Mouse (Mus musculus): Measurements from ENCODE around the gene Rnf26.

The Rnf26 gene

DNA sequence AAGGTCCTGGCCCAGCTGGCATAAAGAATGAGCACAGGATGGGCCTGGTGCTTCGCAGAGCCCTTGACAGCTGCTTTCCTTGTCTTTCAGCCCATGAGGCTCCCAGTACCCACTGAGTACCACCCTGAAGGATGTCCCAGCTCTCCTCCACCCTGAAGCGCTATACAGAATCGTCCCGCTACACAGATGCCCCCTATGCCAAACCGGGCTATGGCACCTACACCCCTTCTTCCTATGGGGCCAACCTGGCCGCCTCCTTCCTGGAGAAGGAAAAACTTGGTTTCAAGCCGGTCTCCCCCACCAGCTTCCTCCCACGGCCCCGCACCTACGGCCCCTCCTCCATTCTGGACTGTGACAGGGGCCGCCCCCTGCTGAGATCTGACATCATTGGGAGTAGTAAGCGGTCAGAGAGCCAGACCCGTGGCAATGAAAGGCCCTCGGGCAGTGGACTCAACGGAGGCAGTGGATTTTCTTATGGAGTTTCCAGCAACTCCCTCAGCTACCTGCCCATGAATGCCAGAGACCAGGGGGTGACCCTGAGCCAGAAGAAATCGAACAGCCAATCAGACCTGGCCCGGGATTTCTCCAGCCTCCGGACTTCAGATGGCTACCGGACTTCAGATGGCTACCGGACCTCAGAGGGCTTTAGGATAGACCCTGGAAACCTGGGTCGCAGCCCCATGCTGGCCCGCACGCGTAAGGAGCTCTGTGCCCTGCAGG lies 37.9 kb downstream of the Rnf26 start:
- DNase-seq (ENCODE audit: low read depth, low spot score), result no peak

GRCm38 (mm10) chr9:44074395-44075275 lies 38.7 kb downstream of the Rnf26 start:
- peak; percentile 91 for DNase-seq (ENCODE audit: low read depth, low spot score)

DNA sequence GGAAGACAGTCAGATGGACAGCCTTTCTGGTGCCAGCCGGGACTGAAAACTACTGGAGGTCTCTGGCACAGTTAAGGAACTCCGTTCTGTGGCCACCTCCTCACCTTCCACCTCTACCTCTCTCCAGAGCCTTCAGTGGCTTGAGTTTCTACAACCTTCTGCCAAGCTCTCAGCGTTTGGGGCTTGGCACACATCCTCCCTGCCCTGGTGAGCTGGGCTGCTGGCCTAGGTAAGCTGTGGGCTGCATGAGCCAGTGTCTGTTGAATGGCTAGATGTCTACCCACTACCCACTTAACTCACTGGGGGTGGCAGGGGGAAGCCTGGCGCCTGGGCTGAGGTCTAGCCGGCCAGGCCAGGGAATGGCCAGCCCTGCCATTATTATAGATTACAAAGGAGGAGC lies 40.2 kb downstream of the Rnf26 start:
- no peak for DNase-seq (ENCODE audit: low read depth, low spot score)

GRCm38 (mm10) chr9:44072599-44072915 lies 40.8 kb downstream of the Rnf26 start:
- DNase-seq (ENCODE audit: low read depth, low spot score), result no peak

- no peak for DNase-seq (ENCODE audit: low read depth, low spot score)
Measured at GRCm38 (mm10) chr9:44071914-44072598, 41.3 kb downstream of the Rnf26 start.

DNA sequence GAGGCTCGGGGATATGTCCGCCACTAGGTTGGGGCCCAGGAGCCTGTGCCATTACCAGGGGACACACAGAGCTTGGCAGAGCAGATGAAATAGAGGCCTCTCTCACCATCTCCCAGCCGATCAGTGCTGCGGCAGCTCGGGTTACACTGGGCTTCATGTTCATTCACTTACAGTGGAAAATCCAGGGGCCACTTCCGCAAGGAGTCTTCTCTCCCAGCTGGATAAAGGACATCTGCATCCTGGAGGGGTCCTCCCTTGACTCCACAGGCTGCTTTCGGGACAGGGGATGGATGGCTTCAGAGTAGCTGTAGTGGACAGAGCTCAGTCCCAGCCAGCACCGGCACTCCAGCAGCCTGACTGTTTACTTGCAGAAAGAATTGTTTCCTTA lies 42.5 kb downstream of the Rnf26 start:
- no peak for DNase-seq (ENCODE audit: low read depth, low spot score)

DNA sequence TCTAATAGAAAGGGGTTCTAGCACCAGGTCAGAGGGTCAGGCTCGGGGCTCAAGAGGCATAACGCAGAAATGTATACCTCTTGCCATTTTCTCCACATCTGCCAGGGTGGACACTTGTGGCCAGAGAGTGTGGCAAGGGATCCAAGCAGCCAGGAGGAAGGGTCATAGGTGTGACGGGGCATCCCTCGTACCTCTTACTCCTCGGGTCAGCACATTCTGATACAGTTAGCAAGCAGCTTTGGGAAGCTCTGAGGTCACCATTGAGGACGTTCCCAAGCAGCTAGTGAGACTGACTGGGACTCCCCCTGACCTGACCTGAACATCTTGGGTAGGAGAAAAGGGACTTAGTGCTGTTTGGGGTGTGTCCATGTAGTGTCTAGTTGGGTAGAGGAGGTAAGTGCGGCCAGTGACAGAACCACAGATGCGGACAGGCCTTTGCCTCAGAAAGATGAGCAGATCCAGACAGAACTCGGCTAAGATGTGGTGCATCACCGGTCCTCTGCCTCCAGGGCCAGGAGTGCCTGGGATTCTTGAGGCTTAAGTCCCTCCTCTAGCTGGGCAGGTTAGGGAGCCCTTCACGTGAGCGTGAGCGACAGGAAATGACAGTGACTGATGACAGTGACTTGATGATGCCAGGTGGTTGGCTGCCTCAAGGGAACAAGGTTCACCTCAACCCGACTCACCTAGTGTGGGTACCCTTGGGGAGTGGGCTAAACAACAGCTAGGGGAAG lies 43.0 kb downstream of the Rnf26 start:
- no peak for DNase-seq (ENCODE audit: low read depth, low spot score)

GRCm38 (mm10) chr9:44069252-44069651 lies 44.1 kb downstream of the Rnf26 start:
- DNase-seq (ENCODE audit: low read depth, low spot score), result no peak

DNA sequence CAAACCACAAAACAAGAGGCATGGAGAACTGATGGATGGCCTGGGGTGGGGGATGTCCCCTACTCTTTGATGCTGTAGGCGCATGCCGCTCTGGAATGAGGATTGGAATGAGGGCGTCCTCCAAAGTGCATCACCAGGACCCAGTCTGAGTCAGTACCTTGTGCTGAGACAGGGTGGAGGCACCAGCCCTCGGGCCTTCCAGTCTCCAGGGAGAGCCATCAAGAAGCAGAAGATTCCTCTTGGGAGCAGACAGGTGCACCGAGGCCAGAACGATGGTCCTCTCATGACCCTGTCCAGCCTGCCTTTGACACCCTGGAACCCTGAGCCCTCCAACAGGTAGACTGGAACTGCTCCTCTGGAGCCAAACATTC lies 45.4 kb downstream of the Rnf26 start:
- DNase-seq (ENCODE audit: low read depth, low spot score), result peak; percentile 23

DNA sequence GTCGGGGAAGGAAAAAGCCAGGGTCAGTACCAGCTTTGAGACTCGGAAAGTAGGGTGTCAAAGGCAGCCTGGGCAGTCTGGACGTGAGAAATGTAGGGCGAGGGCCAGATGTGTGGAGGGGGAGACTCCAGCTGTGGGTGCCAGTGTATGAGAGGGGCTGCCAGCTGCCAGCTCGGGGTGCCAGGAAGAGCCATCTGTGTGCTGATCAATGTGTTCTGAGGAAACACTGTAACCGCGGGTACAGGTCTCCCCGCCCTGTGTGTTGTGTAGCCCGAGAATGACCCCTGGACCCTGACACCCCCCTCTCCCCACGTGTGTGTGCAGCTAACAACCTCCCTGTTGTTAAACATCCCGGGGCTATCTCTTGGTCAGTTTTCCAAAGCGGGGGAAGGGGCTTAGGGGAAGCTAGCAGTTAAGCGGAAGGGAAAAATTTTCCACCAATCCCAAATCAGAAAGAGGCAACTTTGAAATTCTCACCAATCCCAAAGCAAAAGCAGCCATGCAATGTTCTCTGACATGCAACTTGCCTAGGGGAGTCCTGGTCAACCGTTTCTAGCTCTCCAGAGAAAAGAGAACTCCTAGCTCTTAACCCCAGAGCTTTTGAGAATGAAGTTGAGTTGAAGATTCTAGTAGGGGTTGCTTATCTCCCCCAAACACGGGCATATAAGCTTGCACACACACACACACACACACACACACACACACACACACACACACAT lies 45.9 kb downstream of the Rnf26 start:
- peak; percentile 38 for DNase-seq (ENCODE audit: low read depth, low spot score)

DNA sequence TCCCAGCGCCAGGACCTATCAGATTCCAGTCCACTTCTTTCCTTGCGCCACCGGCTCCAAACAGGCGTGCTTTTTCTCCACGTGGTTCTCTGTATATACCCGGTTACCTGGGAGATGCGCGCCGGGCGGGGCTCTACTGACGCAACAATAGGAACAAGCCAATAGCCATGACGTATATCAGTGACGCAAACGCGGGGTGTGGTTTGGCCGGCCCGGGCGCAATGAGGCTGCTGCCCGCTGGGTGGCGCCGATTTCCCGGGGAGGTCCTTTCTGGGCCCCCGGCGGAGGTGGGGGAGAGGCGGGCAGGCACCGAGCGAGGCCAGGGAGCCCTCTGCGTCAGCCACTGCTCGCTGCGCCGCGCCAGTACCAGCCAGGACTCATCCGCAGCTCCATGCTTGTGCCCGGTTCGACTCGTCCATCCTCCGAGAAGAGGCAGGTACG lies 46.5 kb downstream of the Rnf26 start, which contains the start of gene Usp2:
Usp2 (plus strand) TSS at position 237 of the 441 bp plus-strand sequence.
- peak; percentile 99 for DNase-seq (ENCODE audit: low read depth, low spot score)

DNA sequence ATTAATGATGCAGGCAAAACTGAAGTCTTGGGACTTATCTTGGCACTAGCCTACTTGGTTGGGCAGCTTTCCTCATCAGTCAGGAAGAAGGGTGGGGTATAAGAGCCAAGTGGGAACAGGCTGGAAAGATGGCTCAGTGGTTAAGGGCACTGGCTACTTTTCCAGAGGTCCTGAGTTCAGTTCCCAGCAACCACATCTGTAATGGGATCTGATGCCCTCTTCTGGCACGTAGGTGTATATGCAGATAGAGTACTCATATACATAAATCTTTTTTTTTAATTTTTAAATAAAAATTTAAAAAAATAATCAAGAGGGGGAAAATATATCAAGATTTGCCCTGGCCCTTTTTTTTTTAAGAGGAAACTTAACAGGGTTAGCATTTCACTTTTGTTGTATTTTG lies 48.1 kb downstream of the Rnf26 start:
- peak; percentile 30 for DNase-seq (ENCODE audit: low read depth, low spot score)

DNA sequence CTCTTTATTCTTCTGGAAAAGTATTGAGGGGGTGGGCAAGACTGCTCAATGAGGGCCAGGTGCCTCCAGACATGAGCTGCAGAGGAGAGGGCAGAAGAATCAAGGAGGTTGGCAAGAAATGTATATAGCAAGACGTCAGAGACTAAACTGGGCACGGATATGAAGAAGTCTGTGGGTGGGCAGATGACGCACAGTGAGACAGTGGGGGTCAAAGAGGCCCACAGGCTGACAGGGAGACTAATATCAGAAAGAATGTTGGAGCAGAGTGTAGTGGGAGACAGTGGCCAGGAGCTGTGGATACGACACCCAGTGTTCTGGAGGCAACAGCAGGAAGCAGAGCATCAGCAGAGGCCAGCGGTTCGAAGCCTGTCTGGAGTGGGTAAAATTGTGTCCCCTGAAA lies 54.7 kb downstream of the Rnf26 start:
- no peak for DNase-seq (ENCODE audit: low read depth, low spot score)

DNA sequence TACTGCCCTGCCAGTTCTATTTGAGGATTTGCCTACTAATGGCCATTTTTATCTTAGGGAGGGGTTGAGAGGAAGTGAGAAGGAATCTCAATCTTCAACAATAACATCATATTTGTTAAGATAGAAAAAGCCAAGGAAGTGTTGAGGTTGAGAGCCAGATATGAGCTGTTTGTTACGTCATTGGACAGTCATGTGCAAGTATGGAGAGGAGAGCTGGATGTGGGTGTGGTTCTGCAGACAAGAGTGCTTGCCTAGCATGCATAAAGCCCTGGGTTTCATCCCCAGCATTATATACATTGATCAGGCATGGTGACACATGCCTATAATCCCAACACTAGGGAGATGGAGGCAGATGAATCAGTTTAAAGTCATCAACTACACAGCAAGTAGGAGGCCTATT lies 59.4 kb downstream of the Rnf26 start:
- no peak for DNase-seq (ENCODE audit: low read depth, low spot score)

DNA sequence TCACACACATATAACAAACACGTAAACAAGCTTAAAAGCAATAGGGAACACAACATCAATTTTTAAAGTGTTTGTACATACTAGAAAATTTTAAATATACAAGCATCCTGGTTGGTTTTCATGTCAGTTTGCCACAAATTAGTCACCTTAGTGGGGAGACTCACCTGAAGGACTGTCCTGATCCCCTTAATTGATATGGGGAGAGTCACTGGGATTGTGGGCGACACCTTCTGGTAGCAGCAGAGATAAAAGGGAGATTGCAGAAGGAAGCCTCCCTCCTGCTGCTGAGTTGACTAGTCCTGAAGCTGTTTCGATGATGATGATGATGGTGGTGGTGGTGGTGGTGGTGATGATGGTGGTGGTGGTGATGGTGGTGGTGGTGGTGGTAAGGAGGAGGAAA lies 60.5 kb downstream of the Rnf26 start:
- DNase-seq (ENCODE audit: low read depth, low spot score), result no peak

GRCm38 (mm10) chr9:44049381-44050165 lies 63.7 kb downstream of the Rnf26 start:
- DNase-seq (ENCODE audit: low read depth, low spot score), result no peak

GRCm38 (mm10) chr9:44048541-44049380 lies 64.6 kb downstream of the Rnf26 start:
- DNase-seq (ENCODE audit: low read depth, low spot score), result no peak

- no peak for DNase-seq (ENCODE audit: low read depth, low spot score)
Measured at GRCm38 (mm10) chr9:44047571-44048490, 65.5 kb downstream of the Rnf26 start.
